Mouse (Mus musculus): Measurements from ENCODE around the gene Gimap9. TPM values are rescaled to one million over a fixed set of nuclear protein-coding genes. Genes with fewer than 3 reads are reported as not detected.

Gimap9 gene
- polyA plus RNA-seq, 1 experiment from 2014 or later = 7.5 TPM

DNA sequence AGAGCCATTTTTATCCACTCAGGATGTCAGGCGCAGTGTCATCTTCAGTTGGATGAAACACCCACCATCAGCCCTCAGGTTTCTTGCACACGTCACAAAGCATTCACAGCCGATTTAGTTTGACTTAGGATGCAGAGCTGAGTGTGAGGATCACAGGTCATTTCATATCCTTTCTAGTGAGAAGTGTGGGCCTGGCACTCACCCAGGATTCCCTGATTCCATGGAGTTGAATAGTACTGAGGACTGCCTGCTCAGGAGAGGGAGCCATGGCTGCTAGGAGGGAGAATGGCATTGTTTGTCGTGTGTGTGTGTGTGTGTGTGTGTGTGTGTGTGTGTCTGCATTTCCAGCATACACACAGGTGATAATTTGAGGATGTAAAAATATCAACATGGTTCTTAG is 44.4 kb downstream of the Gimap9 start:
- H3K4me1 ChIP-seq = peaks cover 3% of the 10 kb centered on the region
- WGBS = 65% methylated on average over 4 of the region's 4 CpGs
- no peak overlapping the region for H3K4me3 ChIP-seq
- no peak overlapping the region for H3K9ac ChIP-seq
- H3K4me2 ChIP-seq = no peak overlapping the region
- no peak overlapping the region for H3K27ac ChIP-seq (replicated peaks)
- no peaks in the 10 kb centered on the region for H3K36me3 ChIP-seq
- no peaks in the 10 kb centered on the region for H3K27me3 ChIP-seq (replicated peaks)
- no peaks in the 10 kb centered on the region for H3K9me3 ChIP-seq
- ATAC-seq (ENCODE audit: extremely low read depth, insufficient number of reproducible peaks, low FRiP score, low TSS enrichment) = no peak

DNA sequence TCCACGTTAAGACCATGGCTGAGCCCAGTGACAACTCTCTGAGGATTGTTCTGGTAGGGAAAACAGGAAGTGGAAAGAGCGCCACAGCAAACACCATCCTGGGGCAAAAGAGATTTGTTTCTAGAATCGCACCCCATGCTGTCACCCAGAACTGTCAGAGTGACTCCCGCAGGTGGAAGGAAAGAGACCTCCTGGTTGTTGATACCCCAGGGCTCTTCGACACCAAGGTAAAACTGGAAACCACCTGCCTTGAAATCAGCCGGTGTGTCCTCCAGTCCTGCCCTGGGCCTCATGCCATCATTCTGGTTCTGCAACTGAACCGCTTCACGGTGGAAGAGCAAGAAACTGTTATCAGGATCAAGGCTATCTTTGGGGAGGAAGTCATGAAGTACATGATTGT is 47.5 kb downstream of the Gimap9 start:
- H3K4me3 ChIP-seq = no peak overlapping the region
- H3K36me3 ChIP-seq = no peaks in the 10 kb centered on the region
- no peaks in the 10 kb centered on the region for H3K9me3 ChIP-seq
- WGBS = 73% methylated on average over 8 of the region's 8 CpGs
- no peak overlapping the region for H3K4me2 ChIP-seq
- H3K27me3 ChIP-seq (replicated peaks) = no peaks in the 10 kb centered on the region
- H3K4me1 ChIP-seq = peaks cover 14% of the 10 kb centered on the region
- ATAC-seq (ENCODE audit: extremely low read depth, insufficient number of reproducible peaks, low FRiP score, low TSS enrichment) = no peak
- no peak overlapping the region for H3K27ac ChIP-seq (replicated peaks)
- H3K9ac ChIP-seq = no peak overlapping the region

DNA sequence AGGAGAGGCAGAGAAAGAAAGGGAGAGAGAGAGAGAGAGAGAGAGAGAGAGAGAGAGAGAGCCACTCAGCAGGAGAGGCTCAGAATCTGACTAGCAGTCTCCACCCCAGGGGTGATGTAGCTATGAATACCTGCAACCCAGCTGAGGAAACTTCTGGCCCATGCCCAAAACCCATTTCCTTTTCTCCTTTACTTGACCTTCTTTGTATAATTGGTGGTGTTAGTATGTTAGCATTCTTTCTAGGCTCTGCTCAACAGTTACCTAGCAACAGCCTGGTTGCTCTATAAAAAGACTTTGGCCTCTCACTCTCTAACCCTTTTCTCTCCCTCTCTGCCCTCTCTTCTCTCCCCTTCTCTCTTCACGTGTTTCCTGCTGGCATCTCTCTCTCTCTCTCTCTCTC is 49.5 kb downstream of the Gimap9 start:
- H3K4me3 ChIP-seq = no peak overlapping the region
- H3K4me2 ChIP-seq = peak overlapping the region; percentile 25
- H3K9me3 ChIP-seq = no peaks in the 10 kb centered on the region
- no peaks in the 10 kb centered on the region for H3K36me3 ChIP-seq
- peaks cover 14% of the 10 kb centered on the region for H3K4me1 ChIP-seq
- no peaks in the 10 kb centered on the region; the same call in 1 of the 2 replicates for H3K27me3 ChIP-seq (replicated peaks)
- ATAC-seq (ENCODE audit: extremely low read depth, insufficient number of reproducible peaks, low FRiP score, low TSS enrichment) = no peak; the same call in 1 of the 2 replicates
- 0% methylated on average over 1 of the region's 1 CpGs for WGBS
- peak overlapping the region; percentile 56 for H3K27ac ChIP-seq (replicated peaks)
- no peak overlapping the region for H3K9ac ChIP-seq

DNA sequence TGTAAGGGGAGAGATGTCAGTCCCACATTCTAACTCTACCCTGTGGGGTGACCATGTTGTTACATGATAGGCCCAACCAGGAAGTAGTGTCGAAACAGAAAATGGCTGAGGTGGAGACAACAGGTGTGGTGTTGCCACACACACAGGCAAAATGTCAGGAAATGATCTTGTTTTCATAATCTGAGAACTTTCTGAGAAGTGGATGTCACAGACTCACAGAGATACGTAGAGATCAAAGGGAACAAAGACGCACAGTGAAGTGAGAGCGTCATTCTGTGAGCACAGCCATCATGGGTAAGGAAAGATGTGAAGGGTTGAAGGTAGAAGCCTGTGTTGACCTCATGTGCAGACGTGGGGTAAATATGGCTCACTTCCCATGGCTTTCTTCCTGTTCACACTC is 51.8 kb downstream of the Gimap9 start:
- Histone ChIP-seq H3K4me3 (no peak overlapping the region), H3K9me3 (no peaks in the 10 kb centered on the region), H3K4me1 (peaks cover 14% of the 10 kb centered on the region), H3K9ac (no peak overlapping the region), H3K4me2 (no peak overlapping the region), H3K27me3 (replicated peaks) (no peaks in the 10 kb centered on the region; the same call in 1 of the 2 replicates), H3K27ac (replicated peaks) (no peak overlapping the region), H3K36me3 (no peaks in the 10 kb centered on the region)
- 79% methylated on average over 5 of the region's 5 CpGs for WGBS
- no peak for ATAC-seq (ENCODE audit: extremely low read depth, insufficient number of reproducible peaks, low FRiP score, low TSS enrichment)

Other genes starting within 250 kb of the Gimap9 start
- 16.1 and 20.8 TPM in 2 replicates for gene Zfp467, start 230.3 kb upstream of the Gimap9 start, polyA plus RNA-seq (2015; fragmentation: Nextera tagmentation; extraction: Ambion mirVana)
- gene Sspo, start 227.9 kb upstream of the Gimap9 start, polyA plus RNA-seq (2015; fragmentation: Nextera tagmentation; extraction: Ambion mirVana) = 0.22 and 0.27 TPM in 2 replicates
- gene Atp6v0e2, start 138.5 kb upstream of the Gimap9 start, polyA plus RNA-seq (2015; fragmentation: Nextera tagmentation; extraction: Ambion mirVana) = 18.2 and 22.7 TPM in 2 replicates
- 7.2 and 7.6 TPM in 2 replicates for gene Lrrc61, start 121.3 kb upstream of the Gimap9 start, polyA plus RNA-seq (2015; fragmentation: Nextera tagmentation; extraction: Ambion mirVana)
- 29.7 and 35.8 TPM in 2 replicates for gene Rarres2, start 103.3 kb upstream of the Gimap9 start, polyA plus RNA-seq (2015; fragmentation: Nextera tagmentation; extraction: Ambion mirVana)
- 0.86 TPM in 1 of 2 replicates, not detected in the other for gene Gm45021, start 86.5 kb upstream of the Gimap9 start, polyA plus RNA-seq (2015; fragmentation: Nextera tagmentation; extraction: Ambion mirVana)
- gene Repin1, start 82.2 kb upstream of the Gimap9 start, polyA plus RNA-seq (2015; fragmentation: Nextera tagmentation; extraction: Ambion mirVana) = 22.5 and 24.6 TPM in 2 replicates
- gene Gm44965, start 82.2 kb upstream of the Gimap9 start, polyA plus RNA-seq (2015; fragmentation: Nextera tagmentation; extraction: Ambion mirVana) = not detected in 2 replicates
- 4.8 and 5.5 TPM in 2 replicates for gene Zfp775, start 74.1 kb upstream of the Gimap9 start, polyA plus RNA-seq (2015; fragmentation: Nextera tagmentation; extraction: Ambion mirVana)
- 1.2 TPM in 2 replicates for gene AI854703, start 49.4 kb upstream of the Gimap9 start, polyA plus RNA-seq (2015; fragmentation: Nextera tagmentation; extraction: Ambion mirVana)
- 1.1 and 1.2 TPM in 2 replicates for gene Gimap8, start 28.9 kb upstream of the Gimap9 start, polyA plus RNA-seq (2015; fragmentation: Nextera tagmentation; extraction: Ambion mirVana)
- 18.4 and 19.1 TPM in 2 replicates for gene Gimap4, start 8.4 kb downstream of the Gimap9 start, polyA plus RNA-seq (2015; fragmentation: Nextera tagmentation; extraction: Ambion mirVana)
- gene Gimap6, start 32.1 kb downstream of the Gimap9 start, polyA plus RNA-seq (2015; fragmentation: Nextera tagmentation; extraction: Ambion mirVana) = 33.4 TPM in 2 replicates
- 3.7 and 5.0 TPM in 2 replicates for gene Gm28053, start 42.5 kb downstream of the Gimap9 start, polyA plus RNA-seq (2015; fragmentation: Nextera tagmentation; extraction: Ambion mirVana)
- not detected in 2 replicates for gene Gimap7, start 42.5 kb downstream of the Gimap9 start, polyA plus RNA-seq (2015; fragmentation: Nextera tagmentation; extraction: Ambion mirVana)
- gene Gimap1, start 62.9 kb downstream of the Gimap9 start, polyA plus RNA-seq (2015; fragmentation: Nextera tagmentation; extraction: Ambion mirVana) = 24.2 and 27.5 TPM in 2 replicates
- gene Gimap5, start 70.1 kb downstream of the Gimap9 start, polyA plus RNA-seq (2015; fragmentation: Nextera tagmentation; extraction: Ambion mirVana) = 7.2 and 8.2 TPM in 2 replicates
- 0.06 TPM in 1 of 2 replicates, not detected in the other for gene Gimap3, start 94.7 kb downstream of the Gimap9 start, polyA plus RNA-seq (2015; fragmentation: Nextera tagmentation; extraction: Ambion mirVana)
- gene Tmem176a, start 164.8 kb downstream of the Gimap9 start, polyA plus RNA-seq (2015; fragmentation: Nextera tagmentation; extraction: Ambion mirVana) = 94.5 and 102 TPM in 2 replicates
- 249 and 268 TPM in 2 replicates for gene Tmem176b, start 165.4 kb downstream of the Gimap9 start, polyA plus RNA-seq (2015; fragmentation: Nextera tagmentation; extraction: Ambion mirVana)
- gene Aoc1, start 196.8 kb downstream of the Gimap9 start, polyA plus RNA-seq (2015; fragmentation: Nextera tagmentation; extraction: Ambion mirVana) = not detected in 2 replicates

All from heart, embryonic 13.5 days (tissue).